Mouse (Mus musculus): ENCODE measurements at regions not wholly inside any gene's neighbourhood (a gene's known extent, or its start where the extent isn't known, plus 50 kb on each side); places are given as distances from the start of the nearest gene placed in this dataset.

DNA sequence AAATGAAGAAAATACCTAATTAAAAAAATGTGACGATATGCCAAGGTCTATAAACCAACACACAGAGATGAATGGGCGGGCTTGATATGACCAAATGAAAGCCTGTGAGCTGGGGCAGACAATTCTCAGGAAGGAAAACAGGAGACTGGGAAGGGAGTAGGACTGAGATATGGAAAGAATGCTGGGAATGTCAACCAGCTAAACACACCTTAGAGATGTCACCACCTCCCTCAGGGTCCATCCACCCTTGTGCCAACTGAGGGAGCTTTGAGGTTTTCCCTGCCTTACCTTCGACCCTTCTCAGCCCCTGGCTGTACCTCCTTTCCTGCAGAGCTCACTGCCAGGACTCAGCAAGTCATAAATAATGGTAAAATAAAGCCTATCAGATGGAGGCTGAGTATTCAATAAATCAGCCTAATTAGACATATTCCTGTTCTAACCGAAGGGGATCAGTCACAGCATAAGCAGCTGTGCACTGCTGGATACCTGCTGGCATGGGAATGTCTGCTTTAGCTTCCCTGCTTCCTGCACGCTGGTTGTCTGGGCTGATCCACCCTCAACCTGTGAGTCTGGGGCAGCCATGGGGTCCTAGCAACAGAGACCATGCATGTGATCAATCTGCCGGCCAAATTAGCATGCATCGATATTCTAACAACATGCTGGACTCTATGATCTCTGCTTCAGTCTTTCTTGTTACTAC, 137.4 kb downstream of the Nuak1 start:
- no peak for TF ChIP-seq POLR2A (IDR thresholded peaks at IDR 0.05; ENCODE audit: borderline replicate concordance, control insufficient read depth, low read depth, low read length)
- no peak for TF ChIP-seq CTCF (IDR thresholded peaks at IDR 0.05; ENCODE audit: control insufficient read depth, insufficient read depth, low read length)

Measured in bone marrow, adult 2 months (tissue).